Mouse (Mus musculus) intestine, embryonic 15.5 days (tissue): Measurements from ENCODE around the gene Pdcd1lg2. TPM values are rescaled to one million over a fixed set of nuclear protein-coding genes. Genes with fewer than 3 reads are reported as not detected.

Experiments
- ATAC-seq: fragments of 200-750 bp; cut with Nextera tagmentation; 2 replicates; pipeline ENCODE4 v1.8.0; 2017; ENCODE audit warnings: moderate TSS enrichment, moderate library complexity
- H3K27ac ChIP-seq: fragments of 300-500 bp; sonication (generic); 2 replicates; pipeline ENCODE4 v1.5.1; 2015; ENCODE audit warnings: mild to moderate bottlenecking, inconsistent platforms
- H3K27me3 ChIP-seq: fragments of 300-500 bp; sonication (generic); replicated peaks from 2 replicates; pipeline ENCODE4 v1.6.1; 2015; ENCODE audit warnings: inconsistent platforms
- H3K36me3 ChIP-seq: fragments of 300-500 bp; sonication (generic); 2 replicates; pipeline ENCODE4 v1.6.1; 2015; ENCODE audit warnings: inconsistent platforms
- H3K4me1 ChIP-seq: fragments of 300-500 bp; sonication (generic); replicated peaks from 2 replicates; pipeline ENCODE4 v1.6.1; 2015; ENCODE audit warnings: inconsistent platforms
- H3K4me2 ChIP-seq: fragments of 300-500 bp; sonication (generic); replicated peaks from 2 replicates; pipeline ENCODE4 v1.6.1; 2015; ENCODE audit warnings: mild to moderate bottlenecking, inconsistent platforms
- H3K4me3 ChIP-seq: fragments of 300-500 bp; sonication (generic); replicated peaks from 2 replicates; pipeline ENCODE4 v1.5.1; 2015; ENCODE audit warnings: inconsistent platforms
- H3K9ac ChIP-seq: fragments of 300-500 bp; sonication (generic); 2 replicates; pipeline ENCODE4 v1.6.1; 2015; ENCODE audit warnings: inconsistent platforms
- H3K9me3 ChIP-seq: fragments of 300-500 bp; sonication (generic); 2 replicates; pipeline ENCODE4 v1.6.1; 2016; ENCODE audit warnings: inconsistent platforms
- WGBS: fragments of 180-500 bp; shearing (Covaris S2); methylation state at CpG from one replicate; pipeline ENCODE4 v1.1.7; 2015; 5-methylcytosine and 5-hydroxymethylcytosine counted together
- polyA plus RNA-seq: library from polyadenylated mRNA; unstranded; fragments of >200 nt; fragmentation: Nextera tagmentation; extraction: Ambion mirVana; gene quantifications from 2 replicates; pipeline ENCODE4 v1.2.1, GENCODE M21; 2015

Gene Pdcd1lg2
- polyA plus RNA-seq, 1 experiment from 2014 or later = not detected

GRCm38 (mm10) chr19:29482637-29483036 lies 71.9 kb downstream of the Pdcd1lg2 start:
- WGBS = 75% methylated on average over 3 of the region's 3 CpGs
- Histone ChIP-seq H3K27ac (no peak overlapping the region), H3K4me2 (no peak overlapping the region), H3K4me3 (no peak overlapping the region), H3K36me3 (no peaks in the 10 kb centered on the region), H3K4me1 (no peaks in the 10 kb centered on the region), H3K9ac (no peak overlapping the region), H3K27me3 (no peaks in the 10 kb centered on the region), H3K9me3 (no peaks in the 10 kb centered on the region)
- ATAC-seq = no peak

GRCm38 (mm10) chr19:29483386-29483785 lies 72.7 kb downstream of the Pdcd1lg2 start:
- WGBS = 78% methylated on average over 2 of the region's 2 CpGs
- H3K9me3 ChIP-seq = no peaks in the 10 kb centered on the region

GRCm38 (mm10) chr19:29484537-29484936 lies 73.8 kb downstream of the Pdcd1lg2 start:
- no peak overlapping the region for H3K9ac ChIP-seq
- H3K4me3 ChIP-seq = no peak overlapping the region
- no peaks in the 10 kb centered on the region for H3K36me3 ChIP-seq
- ATAC-seq = no peak
- no peaks in the 10 kb centered on the region for H3K9me3 ChIP-seq
- no peak overlapping the region for H3K4me2 ChIP-seq
- H3K27ac ChIP-seq = no peak overlapping the region
- 0 out of 2 replicates have a peak, but pooled peaks cover 2% of the 10 kb centered on the region for H3K4me1 ChIP-seq
- 59% methylated on average over 2 of the region's 2 CpGs for WGBS
- no peaks in the 10 kb centered on the region for H3K27me3 ChIP-seq

More at GRCm38 (mm10) chr19:29483386-29483785, 72.7 kb downstream of the Pdcd1lg2 start:
- no peak overlapping the region for H3K27ac ChIP-seq
- no peak overlapping the region for H3K9ac ChIP-seq
- H3K36me3 ChIP-seq = no peaks in the 10 kb centered on the region
- H3K4me1 ChIP-seq = 0 out of 2 replicates have a peak, but pooled peaks cover 2% of the 10 kb centered on the region
- no peak overlapping the region for H3K4me2 ChIP-seq
- ATAC-seq = no peak
- H3K4me3 ChIP-seq = no peak overlapping the region
- H3K27me3 ChIP-seq = no peaks in the 10 kb centered on the region

- ATAC-seq = no peak
- H3K27ac ChIP-seq = no peak overlapping the region
- H3K27me3 ChIP-seq = no peaks in the 10 kb centered on the region
- no peak overlapping the region for H3K9ac ChIP-seq
- no peaks in the 10 kb centered on the region for H3K36me3 ChIP-seq
- no peaks in the 10 kb centered on the region for H3K9me3 ChIP-seq
- 78% methylated on average over 3 of the region's 3 CpGs for WGBS
- H3K4me3 ChIP-seq = no peak overlapping the region
- H3K4me2 ChIP-seq = no peak overlapping the region
- 0 out of 2 replicates have a peak, but pooled peaks cover 2% of the 10 kb centered on the region for H3K4me1 ChIP-seq
Observed at GRCm38 (mm10) chr19:29485257-29485948, 74.7 kb downstream of the Pdcd1lg2 start.

- Histone ChIP-seq H3K27ac (no peak overlapping the region), H3K36me3 (no peaks in the 10 kb centered on the region), H3K4me3 (no peak overlapping the region), H3K4me1 (0 out of 2 replicates have a peak, but pooled peaks cover 2% of the 10 kb centered on the region), H3K27me3 (no peaks in the 10 kb centered on the region), H3K9ac (no peak overlapping the region), H3K9me3 (no peaks in the 10 kb centered on the region), H3K4me2 (no peak overlapping the region)
- WGBS = 85% methylated on average over 7 of the region's 7 CpGs
- no peak for ATAC-seq
Observed at GRCm38 (mm10) chr19:29486545-29487206, 76.0 kb downstream of the Pdcd1lg2 start.

- H3K9ac ChIP-seq = no peak overlapping the region
- H3K36me3 ChIP-seq = no peaks in the 10 kb centered on the region
- no peaks in the 10 kb centered on the region for H3K9me3 ChIP-seq
- H3K4me3 ChIP-seq = no peak overlapping the region
- H3K4me2 ChIP-seq = no peak overlapping the region
- H3K4me1 ChIP-seq = 0 out of 2 replicates have a peak, but pooled peaks cover 2% of the 10 kb centered on the region
- no peak overlapping the region for H3K27ac ChIP-seq
- ATAC-seq = no peak
- no peaks in the 10 kb centered on the region for H3K27me3 ChIP-seq
- WGBS = 85% methylated on average over 14 of the region's 14 CpGs
Observed at GRCm38 (mm10) chr19:29487326-29488072, 76.8 kb downstream of the Pdcd1lg2 start.

GRCm38 (mm10) chr19:29488073-29488390 lies 77.3 kb downstream of the Pdcd1lg2 start:
- H3K4me3 ChIP-seq = no peak overlapping the region
- H3K9ac ChIP-seq = no peak overlapping the region
- 34% methylated on average over 6 of the region's 6 CpGs for WGBS
- H3K27ac ChIP-seq = no peak overlapping the region
- H3K4me1 ChIP-seq = 0 out of 2 replicates have a peak, but pooled peaks cover 2% of the 10 kb centered on the region
- peak; percentile 47; the same call in 1 of the 2 replicates for ATAC-seq
- no peaks in the 10 kb centered on the region for H3K36me3 ChIP-seq
- no peaks in the 10 kb centered on the region for H3K9me3 ChIP-seq
- H3K4me2 ChIP-seq = no peak overlapping the region
- no peaks in the 10 kb centered on the region for H3K27me3 ChIP-seq

GRCm38 (mm10) chr19:29488420-29488819 lies 77.7 kb downstream of the Pdcd1lg2 start:
- Histone ChIP-seq H3K9me3 (no peaks in the 10 kb centered on the region), H3K27me3 (no peaks in the 10 kb centered on the region), H3K9ac (no peak overlapping the region), H3K36me3 (no peaks in the 10 kb centered on the region), H3K27ac (no peak overlapping the region), H3K4me2 (no peak overlapping the region), H3K4me3 (no peak overlapping the region), H3K4me1 (0 out of 2 replicates have a peak, but pooled peaks cover 2% of the 10 kb centered on the region)
- WGBS = 43% methylated on average over 10 of the region's 10 CpGs
- ATAC-seq = no peak

GRCm38 (mm10) chr19:29489785-29490284 lies 79.1 kb downstream of the Pdcd1lg2 start:
- ATAC-seq = no peak

GRCm38 (mm10) chr19:29491467-29491866 lies 80.7 kb downstream of the Pdcd1lg2 start:
- H3K4me1 ChIP-seq = 0 out of 2 replicates have a peak, but pooled peaks cover 2% of the 10 kb centered on the region
- H3K9ac ChIP-seq = no peak overlapping the region
- no peaks in the 10 kb centered on the region for H3K9me3 ChIP-seq
- no peak overlapping the region for H3K4me2 ChIP-seq
- WGBS = 84% methylated on average over 9 of the region's 9 CpGs
- no peak for ATAC-seq
- no peak overlapping the region for H3K4me3 ChIP-seq
- no peaks in the 10 kb centered on the region for H3K36me3 ChIP-seq
- no peaks in the 10 kb centered on the region for H3K27me3 ChIP-seq
- no peak overlapping the region for H3K27ac ChIP-seq

More at GRCm38 (mm10) chr19:29489785-29490284, 79.1 kb downstream of the Pdcd1lg2 start:
- 70% methylated on average over 3 of the region's 3 CpGs for WGBS
- H3K27ac ChIP-seq = no peak overlapping the region
- no peaks in the 10 kb centered on the region for H3K27me3 ChIP-seq
- H3K9ac ChIP-seq = no peak overlapping the region
- 0 out of 2 replicates have a peak, but pooled peaks cover 2% of the 10 kb centered on the region for H3K4me1 ChIP-seq
- H3K36me3 ChIP-seq = no peaks in the 10 kb centered on the region
- H3K4me2 ChIP-seq = no peak overlapping the region
- H3K9me3 ChIP-seq = no peaks in the 10 kb centered on the region
- H3K4me3 ChIP-seq = no peak overlapping the region

GRCm38 (mm10) chr19:29494454-29494853 lies 83.7 kb downstream of the Pdcd1lg2 start:
- Histone ChIP-seq H3K27me3 (no peaks in the 10 kb centered on the region), H3K4me2 (no peak overlapping the region), H3K36me3 (no peaks in the 10 kb centered on the region), H3K27ac (no peak overlapping the region), H3K4me3 (no peak overlapping the region), H3K4me1 (no peaks in the 10 kb centered on the region), H3K9me3 (no peaks in the 10 kb centered on the region), H3K9ac (no peak overlapping the region)
- WGBS = 79% methylated on average over 4 of the region's 4 CpGs
- no peak for ATAC-seq

- no peak for ATAC-seq
- Histone ChIP-seq H3K9me3 (no peaks in the 10 kb centered on the region), H3K4me2 (no peak overlapping the region), H3K9ac (no peak overlapping the region), H3K27ac (no peak overlapping the region), H3K27me3 (no peaks in the 10 kb centered on the region), H3K4me1 (no peaks in the 10 kb centered on the region), H3K36me3 (no peaks in the 10 kb centered on the region), H3K4me3 (no peak overlapping the region)
- 72% methylated on average over 6 of the region's 6 CpGs for WGBS
Observed at GRCm38 (mm10) chr19:29496001-29496597, 85.4 kb downstream of the Pdcd1lg2 start.
